Mouse (Mus musculus) common myeloid progenitor, adult 5-6 weeks (primary cell): ENCODE data around the gene Uhmk1. TPM values are rescaled to one million over a fixed set of nuclear protein-coding genes. Genes with fewer than 3 reads are reported as not detected.

Experiments
- total RNA-seq: library from RNA; stranded (forward); fragments of 200-1000, 187-1606 nt; gene quantifications from 2 replicates; pipeline ENCODE4 v1.2.3, GENCODE M21; 2017

Uhmk1 gene
- total RNA-seq, 1 experiment from 2014 or later, result 71.6 TPM

Other genes with a start within 250 kb of the Uhmk1 start
- gene Hsd17b7, start 246.2 kb downstream of the Uhmk1 start, total RNA-seq, result 3.3 and 9.4 TPM in 2 replicates
- gene Ddr2, start 104.6 kb downstream of the Uhmk1 start, total RNA-seq, result not detected in 2 replicates
- 64.9 and 91.7 TPM in 2 replicates for gene Uap1, start 40.4 kb downstream of the Uhmk1 start, total RNA-seq
- gene Sh2d1b2, start 17.4 kb upstream of the Uhmk1 start, total RNA-seq, result not detected in 2 replicates
- gene Sh2d1b1, start 61.9 kb upstream of the Uhmk1 start, total RNA-seq, result 1.3 and 2.5 TPM in 2 replicates
- 2.9 and 5.0 TPM in 2 replicates for gene Gm7694, start 90.9 kb upstream of the Uhmk1 start, total RNA-seq
- not detected in 2 replicates for gene Spata46, start 93.4 kb upstream of the Uhmk1 start, total RNA-seq